Mouse (Mus musculus): ENCODE results near the gene Zfp524. TPM values are rescaled to one million over a fixed set of nuclear protein-coding genes. Genes with fewer than 3 reads are reported as not detected.
"Not testable (repeated sequence)": the region's sequence is repeated elsewhere in the genome, so short reads cannot be mapped to it uniquely, and the experiment has no call there.

The Zfp524 gene
- polyA plus RNA-seq, 1 experiment from 2014 or later, result 9.1 TPM

GRCm38 (mm10) chr7:4996003-4996895 is 18.0 kb upstream of the Zfp524 start, which contains the start of gene Zfp579:
Zfp579 (minus strand) TSS chr7:4996158.
- H3K4me2 ChIP-seq (ENCODE audit: low read depth, low read length), result peak within 1 kb of the TSS; percentile 78
- peak; percentile 89 for DNase-seq
- no peaks in the 10 kb centered on the region for H3K36me3 ChIP-seq (replicated peaks; ENCODE audit: insufficient read depth, low read length)
- no peaks in the 10 kb centered on the region for H3K9me3 ChIP-seq (ENCODE audit: low read length)
- H3K27me3 ChIP-seq (ENCODE audit: insufficient read depth, low read length), result no peaks in the 10 kb centered on the region
- no peak for TF ChIP-seq CTCF (IDR thresholded peaks at IDR 0.05; ENCODE audit: low read depth)
- TF ChIP-seq EP300 (IDR thresholded peaks at IDR 0.05; ENCODE audit: low read depth), result no peak
- H3K4me1 ChIP-seq (ENCODE audit: insufficient read depth), result peaks cover 14% of the 10 kb centered on the region; the same call in 1 of the 2 replicates
- H3K9ac ChIP-seq (replicated peaks), result peak within 1 kb of the TSS; percentile 76
- 9% methylated on average over 15 of the region's 26 CpGs for WGBS (ENCODE audit: insufficient replicate concordance)
- ATAC-seq, result peak; percentile 92
- 0 out of 2 replicates have a peak within 1 kb of the TSS, but pooled peaks have one; percentile 6 for H3K27ac ChIP-seq (ENCODE audit: low read depth)
- H3K4me3 ChIP-seq (ENCODE audit: low read depth, low read length), result peak within 1 kb of the TSS; percentile 65

- H3K9me3 ChIP-seq (ENCODE audit: low read length), result no peaks in the 10 kb centered on the region
- H3K27me3 ChIP-seq (ENCODE audit: insufficient read depth, low read length), result no peaks in the 10 kb centered on the region
- H3K4me2 ChIP-seq (ENCODE audit: low read depth, low read length), result peak overlapping the region; percentile 78; the same call in 1 of the 2 replicates
- no peak for TF ChIP-seq EP300 (IDR thresholded peaks at IDR 0.05; ENCODE audit: low read depth)
- no peak for TF ChIP-seq CTCF (IDR thresholded peaks at IDR 0.05; ENCODE audit: low read depth)
- peaks cover 14% of the 10 kb centered on the region; the same call in 1 of the 2 replicates for H3K4me1 ChIP-seq (ENCODE audit: insufficient read depth)
- no peak overlapping the region; the same call in 1 of the 2 replicates for H3K9ac ChIP-seq (replicated peaks)
- DNase-seq (no peak), ATAC-seq (no peak)
- WGBS (ENCODE audit: insufficient replicate concordance), result 67% methylated on average over 6 of the region's 8 CpGs
- H3K36me3 ChIP-seq (replicated peaks; ENCODE audit: insufficient read depth, low read length), result no peaks in the 10 kb centered on the region
- H3K27ac ChIP-seq (ENCODE audit: low read depth), result no peak overlapping the region
- no peak overlapping the region for H3K4me3 ChIP-seq (ENCODE audit: low read depth, low read length)
These were observed 17.3 kb upstream of the Zfp524 start for GRCm38 (mm10) chr7:4996934-4997333.

- DNase-seq (peak; percentile 28), ATAC-seq (no peak)
- H3K4me3 ChIP-seq (ENCODE audit: low read depth, low read length), result no peak overlapping the region
- no peak overlapping the region for H3K27ac ChIP-seq (ENCODE audit: low read depth)
- H3K27me3 ChIP-seq (ENCODE audit: insufficient read depth, low read length), result no peaks in the 10 kb centered on the region
- no peaks in the 10 kb centered on the region for H3K36me3 ChIP-seq (replicated peaks; ENCODE audit: insufficient read depth, low read length)
- H3K9me3 ChIP-seq (ENCODE audit: low read length), result no peaks in the 10 kb centered on the region
- TF ChIP-seq EP300 (IDR thresholded peaks at IDR 0.05; ENCODE audit: low read depth) (no peak), CTCF (IDR thresholded peaks at IDR 0.05; ENCODE audit: low read depth) (peak; percentile 49)
- H3K4me1 ChIP-seq (ENCODE audit: insufficient read depth), result peaks cover 14% of the 10 kb centered on the region; the same call in 1 of the 2 replicates
- H3K4me2 ChIP-seq (ENCODE audit: low read depth, low read length), result no peak overlapping the region
- 62% methylated on average over 2 of the region's 2 CpGs for WGBS (ENCODE audit: insufficient replicate concordance)
- no peak overlapping the region for H3K9ac ChIP-seq (replicated peaks)
These were observed 14.3 kb upstream of the Zfp524 start for GRCm38 (mm10) chr7:4999876-5000275.

- not testable (repeated sequence) for H3K9me3 ChIP-seq (ENCODE audit: low read length); DNase-seq; H3K9ac ChIP-seq (replicated peaks); ATAC-seq; H3K27ac ChIP-seq (ENCODE audit: low read depth); H3K4me1 ChIP-seq (ENCODE audit: insufficient read depth); H3K27me3 ChIP-seq (ENCODE audit: insufficient read depth, low read length); H3K4me3 ChIP-seq (ENCODE audit: low read depth, low read length); H3K4me2 ChIP-seq (ENCODE audit: low read depth, low read length)
- peaks cover 10% of the 10 kb centered on the region for H3K36me3 ChIP-seq (replicated peaks; ENCODE audit: insufficient read depth, low read length)
- 74% methylated on average over 8 of the region's 8 CpGs for WGBS (ENCODE audit: insufficient replicate concordance)
These were observed 11.3 kb upstream of the Zfp524 start for GRCm38 (mm10) chr7:5002876-5003275.

GRCm38 (mm10) chr7:5008229-5008628 is 6.0 kb upstream of the Zfp524 start:
- Histone ChIP-seq H3K4me3 (ENCODE audit: low read depth, low read length) (no peak overlapping the region), H3K4me2 (ENCODE audit: low read depth, low read length) (no peak overlapping the region), H3K9me3 (ENCODE audit: low read length) (no peaks in the 10 kb centered on the region), H3K27ac (ENCODE audit: low read depth) (no peak overlapping the region), H3K4me1 (ENCODE audit: insufficient read depth) (peaks cover 5% of the 10 kb centered on the region), H3K27me3 (ENCODE audit: insufficient read depth, low read length) (no peaks in the 10 kb centered on the region), H3K9ac (replicated peaks) (no peak overlapping the region), H3K36me3 (replicated peaks; ENCODE audit: insufficient read depth, low read length) (peaks cover 58% of the 10 kb centered on the region)
- TF ChIP-seq EP300 (IDR thresholded peaks at IDR 0.05; ENCODE audit: low read depth), result no peak
- 0 out of 2 replicates have a peak, but pooled peaks have one; percentile 9 for TF ChIP-seq CTCF (IDR thresholded peaks at IDR 0.05; ENCODE audit: low read depth)
- DNase-seq (no peak), ATAC-seq (no peak)
- 93% methylated on average over 26 of the region's 26 CpGs for whole genome bisulfite sequencing (ENCODE audit: insufficient replicate concordance)

- peak overlapping the region; percentile 57; the same call in 1 of the 2 replicates for H3K27ac ChIP-seq (ENCODE audit: low read depth)
- H3K27me3 ChIP-seq (ENCODE audit: insufficient read depth, low read length), result no peaks in the 10 kb centered on the region
- no peak for DNase-seq
- H3K36me3 ChIP-seq (replicated peaks; ENCODE audit: insufficient read depth, low read length), result peaks cover 51% of the 10 kb centered on the region
- 0 out of 2 replicates have a peak overlapping the region, but pooled peaks have one; percentile 76 for H3K4me3 ChIP-seq (ENCODE audit: low read depth, low read length)
- no peak for ATAC-seq
- H3K4me1 ChIP-seq (ENCODE audit: insufficient read depth), result peaks cover 14% of the 10 kb centered on the region
- H3K9ac ChIP-seq (replicated peaks), result no peak overlapping the region
- no peaks in the 10 kb centered on the region for H3K9me3 ChIP-seq (ENCODE audit: low read length)
- peak overlapping the region; percentile 94 for H3K4me2 ChIP-seq (ENCODE audit: low read depth, low read length)
- WGBS (ENCODE audit: insufficient replicate concordance), result 83% methylated on average over 27 of the region's 27 CpGs
- no peak for TF ChIP-seq EP300 (IDR thresholded peaks at IDR 0.05; ENCODE audit: low read depth)
- TF ChIP-seq CTCF (IDR thresholded peaks at IDR 0.05; ENCODE audit: low read depth), result no peak
These were observed 1.3 kb upstream of the Zfp524 start for GRCm38 (mm10) chr7:5012681-5013513.
